Mouse (Mus musculus): ENCODE measurements at regions not wholly inside any gene's neighbourhood (a gene's known extent, or its start where the extent isn't known, plus 50 kb on each side); places are given as distances from the start of the nearest gene placed in this dataset.

GRCm38 (mm10) chr14:103937700-103938099 lies 93.5 kb upstream of the Ednrb start:
- TF ChIP-seq CTCF (IDR thresholded peaks at IDR 0.05; ENCODE audit: borderline replicate concordance, control insufficient read depth, extremely low read depth, insufficient read depth, low read length, poor library complexity): no peak
- no peak for TF ChIP-seq POLR2A (IDR thresholded peaks at IDR 0.05; ENCODE audit: control insufficient read depth, extremely low read depth, insufficient read depth, low read length, poor library complexity)
